Mouse (Mus musculus) myocyte (in vitro differentiated cells): Measurements from ENCODE around the gene Gm28042. TPM values are rescaled to one million over a fixed set of nuclear protein-coding genes. Genes with fewer than 3 reads are reported as not detected.

Experiments
- H3K27me3 ChIP-seq: one replicate; pipeline ENCODE4 v1.6.1; 2011; ENCODE audit not compliant: control insufficient read depth, insufficient read depth, insufficient read length
- H3K36me3 ChIP-seq: one replicate; pipeline ENCODE4 v1.6.1; 2011; ENCODE audit not compliant: control insufficient read depth, insufficient read depth
- H3K4me2 ChIP-seq: one replicate; pipeline ENCODE4 v1.6.1; 2011; ENCODE audit warnings: low read depth, control low read depth
- H3K4me3 ChIP-seq: one replicate; pipeline ENCODE4 v1.5.1; 2011; ENCODE audit warnings: mild to moderate bottlenecking, control low read depth, moderate library complexity
- H3K79me2 ChIP-seq: one replicate; pipeline ENCODE4 v1.6.1; 2011; ENCODE audit not compliant: control insufficient read depth, insufficient read depth
- H3ac ChIP-seq: one replicate; pipeline ENCODE4 v1.6.1; 2011; ENCODE audit not compliant: control insufficient read depth, insufficient read length
- CEBPB ChIP-seq: IDR thresholded peaks from 2 replicates; pipeline ENCODE4 v1.6.1; 2011; ENCODE audit warnings: mild to moderate bottlenecking, moderate library complexity; ENCODE audit not compliant: poor library complexity, insufficient read depth, severe bottlenecking
- E2F4 ChIP-seq: IDR thresholded peaks from one replicate; pipeline ENCODE4 v1.6.1; 2011; ENCODE audit warnings: mild to moderate bottlenecking, control low read depth, moderate library complexity; ENCODE audit not compliant: insufficient read depth
- MAX ChIP-seq: IDR thresholded peaks from one replicate; pipeline ENCODE4 v1.6.1; 2011; ENCODE audit warnings: low read depth, mild to moderate bottlenecking, control low read depth
- MYOD1 ChIP-seq, 3 experiments: IDR thresholded peaks; one replicate each; pipeline ENCODE4 v1.6.1; 2011; ENCODE audit warnings: control low read depth in 2 of 3, low read depth in 2 of 3, mild to moderate bottlenecking in 2 of 3, moderate library complexity in 1 of 3; ENCODE audit not compliant: insufficient read length in 2 of 3, control insufficient read depth in 1 of 3
- MYOG ChIP-seq, 3 experiments: IDR thresholded peaks; one replicate each; pipeline ENCODE4 v1.6.1; 2011; ENCODE audit warnings: control low read depth in 2 of 3, low read depth in 2 of 3, mild to moderate bottlenecking in 2 of 3; ENCODE audit not compliant: insufficient read length in 2 of 3, control insufficient read depth in 1 of 3, insufficient read depth in 1 of 3
- POLR2A ChIP-seq: IDR thresholded peaks from one replicate; pipeline ENCODE4 v1.6.1; 2011; ENCODE audit warnings: low read depth, mild to moderate bottlenecking, control low read depth, moderate library complexity; ENCODE audit not compliant: insufficient read length
- POLR2AphosphoS2 ChIP-seq: IDR thresholded peaks from one replicate; pipeline ENCODE4 v1.6.1; 2011; ENCODE audit warnings: low read depth, control low read depth; ENCODE audit not compliant: insufficient read length
- REST ChIP-seq: IDR thresholded peaks from one replicate; pipeline ENCODE4 v1.6.1; 2011; ENCODE audit warnings: mild to moderate bottlenecking, control low read depth, moderate library complexity; ENCODE audit not compliant: insufficient read depth, insufficient read length
- SRF ChIP-seq: IDR thresholded peaks from one replicate; pipeline ENCODE4 v1.6.1; 2011; ENCODE audit warnings: low read depth; ENCODE audit not compliant: control insufficient read depth, insufficient read length
- TCF12 ChIP-seq: IDR thresholded peaks from one replicate; pipeline ENCODE4 v1.6.1; 2011; ENCODE audit warnings: mild to moderate bottlenecking, control low read depth; ENCODE audit not compliant: poor library complexity, insufficient read depth, severe bottlenecking
- TCF3 ChIP-seq: IDR thresholded peaks from one replicate; pipeline ENCODE4 v1.6.1; 2011; ENCODE audit warnings: low read depth, control low read depth; ENCODE audit not compliant: insufficient read length
- USF1 ChIP-seq: IDR thresholded peaks from one replicate; pipeline ENCODE4 v1.6.1; 2011; ENCODE audit warnings: low read depth, mild to moderate bottlenecking, control low read depth, moderate library complexity
- polyA plus RNA-seq: library from polyadenylated mRNA; unstranded; fragments of >200 nt; fragmentation: generic; extraction: Trizol; gene quantifications from one replicate; pipeline ENCODE4 v1.2.1, GENCODE M21; 2012; ENCODE audit warnings: missing spikeins

The Gm28042 gene
- polyA plus RNA-seq, 1 experiment, result 1.1 TPM

GRCm38 (mm10) chr2:120076076-120076705 is 48.9 kb downstream of the Gm28042 start:
- no peak overlapping the region for H3K4me2 ChIP-seq
- no peaks in the 10 kb centered on the region for H3K36me3 ChIP-seq
- peaks cover 25% of the 10 kb centered on the region for H3K27me3 ChIP-seq
- no peak overlapping the region for H3K4me3 ChIP-seq
- no peaks in the 10 kb centered on the region for H3K79me2 ChIP-seq
- H3ac ChIP-seq, result no peak overlapping the region
- TF ChIP-seq POLR2AphosphoS2 (no peak), E2F4 (no peak), TCF3 (no peak), MYOD1 (IDR thresholded peaks at IDR 0.05; ENCODE audit: control insufficient read depth in 1 of 3, insufficient read length in 2 of 3, low read depth in 2 of 3) (no peak), SRF (no peak), MYOG (IDR thresholded peaks at IDR 0.05; ENCODE audit: control insufficient read depth in 1 of 3, insufficient read depth in 1 of 3, insufficient read length in 2 of 3, low read depth in 2 of 3) (no peak), CEBPB (no peak), TCF12 (no peak), POLR2A (no peak), USF1 (no peak), MAX (no peak), REST (no peak)

- no peak overlapping the region for H3K4me2 ChIP-seq
- peaks cover 2% of the 10 kb centered on the region for H3K27me3 ChIP-seq
- no peak overlapping the region for H3K4me3 ChIP-seq
- TF ChIP-seq E2F4 (no peak), USF1 (no peak), POLR2A (no peak), TCF12 (no peak)
- H3ac ChIP-seq, result no peak overlapping the region
- no peaks in the 10 kb centered on the region for H3K36me3 ChIP-seq
- H3K79me2 ChIP-seq, result no peaks in the 10 kb centered on the region
These were observed 55.1 kb downstream of the Gm28042 start for GRCm38 (mm10) chr2:120082416-120082815.

GRCm38 (mm10) chr2:120084593-120085361 is 57.5 kb downstream of the Gm28042 start:
- no peak overlapping the region for H3K4me2 ChIP-seq
- H3K4me3 ChIP-seq, result no peak overlapping the region
- no peak overlapping the region for H3ac ChIP-seq
- no peaks in the 10 kb centered on the region for H3K27me3 ChIP-seq
- H3K79me2 ChIP-seq, result no peaks in the 10 kb centered on the region
- H3K36me3 ChIP-seq, result peaks cover 2% of the 10 kb centered on the region
- TF ChIP-seq POLR2AphosphoS2 (peak; percentile 28), SRF (no peak), REST (no peak), TCF3 (no peak), MYOG (IDR thresholded peaks at IDR 0.05; ENCODE audit: control insufficient read depth in 1 of 3, insufficient read depth in 1 of 3, insufficient read length in 2 of 3, low read depth in 2 of 3) (no peak)

GRCm38 (mm10) chr2:120086038-120086437 is 58.7 kb downstream of the Gm28042 start:
- peak overlapping the region; percentile 6 for H3K4me2 ChIP-seq
- peak; percentile 66 for TF ChIP-seq POLR2AphosphoS2
- peak in 1 of 3 experiments; percentile 62 for TF ChIP-seq MYOG (IDR thresholded peaks at IDR 0.05; ENCODE audit: control insufficient read depth in 1 of 3, insufficient read depth in 1 of 3, insufficient read length in 2 of 3, low read depth in 2 of 3)
- TF ChIP-seq CEBPB, result no peak
- TF ChIP-seq MYOD1 (IDR thresholded peaks at IDR 0.05; ENCODE audit: control insufficient read depth in 1 of 3, insufficient read length in 2 of 3, low read depth in 2 of 3), result peak in 2 of 3 experiments; percentile 42 to 80
- no peak overlapping the region for H3ac ChIP-seq
- H3K79me2 ChIP-seq, result no peaks in the 10 kb centered on the region
- no peak overlapping the region for H3K4me3 ChIP-seq
- no peaks in the 10 kb centered on the region for H3K27me3 ChIP-seq
- peaks cover 5% of the 10 kb centered on the region for H3K36me3 ChIP-seq

- no peak for TF ChIP-seq E2F4
- no peak for TF ChIP-seq REST
- TF ChIP-seq TCF3, result no peak
- no peak for TF ChIP-seq CEBPB
- TF ChIP-seq USF1, result no peak
- no peak for TF ChIP-seq MYOG (IDR thresholded peaks at IDR 0.05; ENCODE audit: control insufficient read depth in 1 of 3, insufficient read depth in 1 of 3, insufficient read length in 2 of 3, low read depth in 2 of 3)
- TF ChIP-seq POLR2AphosphoS2, result no peak
- TF ChIP-seq SRF, result no peak
- TF ChIP-seq MAX, result no peak
- no peak for TF ChIP-seq MYOD1 (IDR thresholded peaks at IDR 0.05; ENCODE audit: control insufficient read depth in 1 of 3, insufficient read length in 2 of 3, low read depth in 2 of 3)
- no peak for TF ChIP-seq POLR2A
- no peak for TF ChIP-seq TCF12
- H3K79me2 ChIP-seq, result no peaks in the 10 kb centered on the region
- peaks cover 5% of the 10 kb centered on the region for H3K36me3 ChIP-seq
- no peak overlapping the region for H3K4me2 ChIP-seq
- H3K27me3 ChIP-seq, result no peaks in the 10 kb centered on the region
- H3K4me3 ChIP-seq, result no peak overlapping the region
- no peak overlapping the region for H3ac ChIP-seq
These were observed 60.1 kb downstream of the Gm28042 start for GRCm38 (mm10) chr2:120087391-120087790.
